ENCODE assay signal across 22 mouse cellular contexts in genomic region chr2:32420647-32421046, GRCm38 (mm10). TPM values are rescaled to one million over a fixed set of nuclear protein-coding genes. Genes with fewer than 3 reads are reported as not detected.
DNase-seq lines count a peak whose midpoint lies in the region; ATAC-seq and TF ChIP-seq lines count a peak whose summit lies in the region.
"Had no signal": no experiment of that assay in that cellular context is flagged by ENCODE, and none has a peak within 500 bp of the region (broad histone marks: within the 10 kb centered on the region; RNA-seq: fewer than 3 reads in every experiment).

No protein-coding gene starts in this region.

- TF ChIP-seq EP300 in heart, adult 2 months (IDR thresholded peaks at IDR 0.05; ENCODE audit: insufficient read depth, low read depth, low read length), result 0 out of 2 replicates have a peak, but pooled peaks have one; percentile 19

- peaks cover 7% of the 10 kb centered on the region; the same call in 1 of the 2 replicates for H3K36me3 ChIP-seq in heart, adult 2 months (ENCODE audit: control insufficient read depth, insufficient read depth, low read length)
- peaks cover 46% of the 10 kb centered on the region for H3K36me3 ChIP-seq in kidney, postnatal 0 days (ENCODE audit: insufficient read depth, low read length)
- peaks cover 61% of the 10 kb centered on the region for H3K36me3 ChIP-seq in midbrain, embryonic 10.5 days
- peaks cover 51% of the 10 kb centered on the region for H3K36me3 ChIP-seq in midbrain, embryonic 15.5 days (replicated peaks)

- no peaks in the 10 kb centered on the region for H3K27me3 ChIP-seq in heart, adult 2 months (ENCODE audit: control insufficient read depth, insufficient read depth, low read length)
- no peaks in the 10 kb centered on the region for H3K27me3 ChIP-seq in kidney, postnatal 0 days (ENCODE audit: insufficient read depth, low read length)
- H3K27me3 ChIP-seq in midbrain, embryonic 10.5 days (ENCODE audit: low read depth, poor library complexity, severe bottlenecking), result no peaks in the 10 kb centered on the region
- no peaks in the 10 kb centered on the region for H3K27me3 ChIP-seq in midbrain, embryonic 15.5 days (replicated peaks)
- H3K27me3 ChIP-seq: embryonic facial prominence, embryonic 13.5 days; forebrain, embryonic 12.5 days; heart, embryonic 15.5 days had no signal

- no peaks in the 10 kb centered on the region for H3K79me2 ChIP-seq in heart, adult 2 months (replicated peaks; ENCODE audit: control insufficient read depth, insufficient read depth, low read length)

- H3K27ac ChIP-seq in heart, adult 2 months, result no peak overlapping the region
- no peak overlapping the region for H3K27ac ChIP-seq in kidney, postnatal 0 days
- H3K27ac ChIP-seq in midbrain, embryonic 10.5 days (replicated peaks), result 0 out of 2 replicates have a peak overlapping the region, but pooled peaks have one; percentile 9
- no peak overlapping the region for H3K27ac ChIP-seq in midbrain, embryonic 15.5 days
- H3K27ac ChIP-seq: embryonic facial prominence, embryonic 13.5 days; forebrain, embryonic 12.5 days; heart, embryonic 15.5 days; hindbrain, embryonic 10.5 days; hindbrain, embryonic 14.5 days had no signal

- WGBS in heart, adult 2 months, result 82% methylated on average over 6 of the region's 6 CpGs
- WGBS in kidney, postnatal 0 days, result 76% methylated on average over 6 of the region's 6 CpGs
- 91% methylated on average over 6 of the region's 6 CpGs for WGBS in midbrain, embryonic 10.5 days
- WGBS in midbrain, embryonic 15.5 days, result 85% methylated on average over 6 of the region's 6 CpGs

- no peaks in the 10 kb centered on the region for H3K9me3 ChIP-seq in kidney, postnatal 0 days (replicated peaks; ENCODE audit: low read length)
- H3K9me3 ChIP-seq in midbrain, embryonic 10.5 days (replicated peaks), result no peaks in the 10 kb centered on the region
- no peaks in the 10 kb centered on the region for H3K9me3 ChIP-seq in midbrain, embryonic 15.5 days
- H3K9me3 ChIP-seq: embryonic facial prominence, embryonic 13.5 days; forebrain, embryonic 12.5 days; heart, embryonic 15.5 days; hindbrain, embryonic 10.5 days had no signal

- H3K4me3 ChIP-seq in heart, adult 2 months, result no peak overlapping the region
- H3K4me3 ChIP-seq in kidney, postnatal 0 days (replicated peaks; ENCODE audit: low read depth, low read length), result no peak overlapping the region
- no peak overlapping the region for H3K4me3 ChIP-seq in midbrain, embryonic 10.5 days
- no peak overlapping the region for H3K4me3 ChIP-seq in midbrain, embryonic 15.5 days
- H3K4me3 ChIP-seq: embryonic facial prominence, embryonic 13.5 days; forebrain, embryonic 12.5 days; heart, embryonic 15.5 days; hindbrain, embryonic 10.5 days had no signal

- TF ChIP-seq POLR2A in heart, adult 2 months (IDR thresholded peaks at IDR 0.05; ENCODE audit: insufficient read depth, low read depth, low read length), result no peak

- no peak for ATAC-seq in kidney, postnatal 0 days (replicated peaks; ENCODE audit: low FRiP score, low read depth)
- no peak for ATAC-seq in midbrain, embryonic 15.5 days (replicated peaks)
- ATAC-seq: forebrain, embryonic 16.5 days had no signal

- peak; percentile 61 for DNase-seq in gastrocnemius, adult 18-20 months (ENCODE audit: low spot score)
- DNase-seq in gastrocnemius, postnatal 10 days, result no peak
- DNase-seq in heart, adult 2 months, result no peak
- no peak for DNase-seq in heart, postnatal 4 days
- no peak for DNase-seq in kidney, postnatal 0 days (ENCODE audit: low spot score)
- DNase-seq in kidney, postnatal 4 days, result no peak
- no peak for DNase-seq in midbrain, embryonic 10.5 days (ENCODE audit: low spot score)
- DNase-seq: adrenal gland, postnatal 10 days; cerebellum, adult 18-20 months; cerebellum, adult 9-11 months; cerebellum, postnatal 36 days; heart, postnatal 14 days had no signal

- H3K9ac ChIP-seq in heart, adult 2 months (ENCODE audit: low read depth, low read length), result no peak overlapping the region
- H3K9ac ChIP-seq in kidney, postnatal 0 days (ENCODE audit: low read depth, low read length), result 0 out of 2 replicates have a peak overlapping the region, but pooled peaks have one; percentile 2
- no peak overlapping the region for H3K9ac ChIP-seq in midbrain, embryonic 15.5 days
- H3K9ac ChIP-seq: embryonic facial prominence, embryonic 13.5 days; forebrain, embryonic 12.5 days; heart, embryonic 15.5 days; hindbrain, embryonic 14.5 days had no signal

- TF ChIP-seq CTCF in heart, adult 2 months (IDR thresholded peaks at IDR 0.05), result no peak
- no peak for TF ChIP-seq CTCF in kidney, postnatal 0 days (IDR thresholded peaks at IDR 0.05; ENCODE audit: low read depth)

- H3K4me1 ChIP-seq in heart, adult 2 months (ENCODE audit: control insufficient read depth, insufficient read depth, low read length), result peaks cover 20% of the 10 kb centered on the region
- H3K4me1 ChIP-seq in kidney, postnatal 0 days (replicated peaks; ENCODE audit: insufficient read depth, low read length), result peaks cover 35% of the 10 kb centered on the region
- peaks cover 31% of the 10 kb centered on the region for H3K4me1 ChIP-seq in midbrain, embryonic 10.5 days
- peaks cover 24% of the 10 kb centered on the region for H3K4me1 ChIP-seq in midbrain, embryonic 15.5 days

- intact Hi-C loops in heart, adult 2 months (cut with DNase I), result loop anchor here (5.0 kb wide), 1 partner anchor 67 kb away; no protein-coding TSS in a partner anchor

- H3K4me2 ChIP-seq in kidney, postnatal 0 days (ENCODE audit: low read length), result no peak overlapping the region
- H3K4me2 ChIP-seq in midbrain, embryonic 15.5 days, result no peak overlapping the region
- H3K4me2 ChIP-seq: embryonic facial prominence, embryonic 13.5 days; forebrain, embryonic 12.5 days; heart, embryonic 11.5 days; heart, embryonic 15.5 days; hindbrain, embryonic 14.5 days had no signal

RNA-seq across cellular contexts. Expression of gene Ptges2, which starts 25.0 kb away (rescaled TPM):
- total RNA-seq in gastrocnemius, adult 18-20 months (2021), result 10 to 100 TPM; 37.1 to 43.0 TPM
- 10 to 100 TPM; 38.1 to 40.7 TPM for total RNA-seq in gastrocnemius, postnatal 10 days (2021)
- total RNA-seq in heart, adult 2 months (2021), result 10 to 100 TPM; 58.6 to 68.2 TPM
- 68.8 and 98.5 TPM in 2 replicates for polyA plus RNA-seq in heart, adult 2 months (2012; rRNA removed)
- 10 to 100 TPM; 59.7 to 60.2 TPM for total RNA-seq in heart, postnatal 4 days (2021)
- 44.1 and 44.8 TPM in 2 replicates for polyA plus RNA-seq in kidney, postnatal 0 days (2015; fragmentation: Nextera tagmentation; extraction: Ambion mirVana)
- 26.2 and 28.8 TPM in 2 replicates for polyA plus RNA-seq in midbrain, embryonic 10.5 days (2016; fragmentation: Nextera tagmentation; extraction: Ambion mirVana)
- 51.3 and 54.2 TPM in 2 replicates for polyA plus RNA-seq in midbrain, embryonic 15.5 days (2015; fragmentation: Nextera tagmentation; extraction: Ambion mirVana)

RNA-seq across cellular contexts. Expression of gene Naif1, which starts 29.6 kb away (rescaled TPM):
- 1 to 10 TPM; 2.6 to 3.0 TPM for total RNA-seq in gastrocnemius, adult 18-20 months (2021)
- total RNA-seq in gastrocnemius, postnatal 10 days (2021), result 1 to 10 TPM; 3.0 to 3.1 TPM
- 1 to 10 TPM; 2.8 to 3.4 TPM for total RNA-seq in heart, adult 2 months (2021)
- 3.7 and 4.6 TPM in 2 replicates for polyA plus RNA-seq in heart, adult 2 months (2012; rRNA removed)
- total RNA-seq in heart, postnatal 4 days (2021), result 1 to 10 TPM; 3.5 to 3.6 TPM
- polyA plus RNA-seq in kidney, postnatal 0 days (2015; fragmentation: Nextera tagmentation; extraction: Ambion mirVana), result 4.7 TPM in 2 replicates
- 5.9 and 6.4 TPM in 2 replicates for polyA plus RNA-seq in midbrain, embryonic 10.5 days (2016; fragmentation: Nextera tagmentation; extraction: Ambion mirVana)
- 5.7 and 5.9 TPM in 2 replicates for polyA plus RNA-seq in midbrain, embryonic 15.5 days (2015; fragmentation: Nextera tagmentation; extraction: Ambion mirVana)

RNA-seq across cellular contexts. Expression of gene Slc25a25, which starts 30.6 kb away (rescaled TPM):
- total RNA-seq in gastrocnemius, adult 18-20 months (2021), result 100 to 1,000 TPM in 1 of 2 experiments, 10 to 100 TPM in 1; 47.6 to 217 TPM
- total RNA-seq in gastrocnemius, postnatal 10 days (2021), result 10 to 100 TPM; 16.1 to 31.1 TPM
- total RNA-seq in heart, adult 2 months (2021), result 10 to 100 TPM in 1 of 2 experiments, 1 to 10 TPM in 1; 8.5 to 10.1 TPM
- polyA plus RNA-seq in heart, adult 2 months (2012; rRNA removed), result 5.7 and 7.3 TPM in 2 replicates
- total RNA-seq in heart, postnatal 4 days (2021), result 10 to 100 TPM; 16.4 to 22.2 TPM
- polyA plus RNA-seq in kidney, postnatal 0 days (2015; fragmentation: Nextera tagmentation; extraction: Ambion mirVana), result 15.0 and 16.9 TPM in 2 replicates
- polyA plus RNA-seq in midbrain, embryonic 10.5 days (2016; fragmentation: Nextera tagmentation; extraction: Ambion mirVana), result 29.2 and 35.7 TPM in 2 replicates
- polyA plus RNA-seq in midbrain, embryonic 15.5 days (2015; fragmentation: Nextera tagmentation; extraction: Ambion mirVana), result 55.3 and 60.1 TPM in 2 replicates

RNA-seq across cellular contexts. Expression of gene Lcn2, which starts 32.6 kb away (rescaled TPM):
- total RNA-seq in gastrocnemius, adult 18-20 months (2021), result 1 to 10 TPM; 1.4 to 4.8 TPM
- total RNA-seq in gastrocnemius, postnatal 10 days (2021), result 1 to 10 TPM; 3.5 to 6.7 TPM
- 1 to 10 TPM; 4.1 to 6.9 TPM for total RNA-seq in heart, adult 2 months (2021)
- polyA plus RNA-seq in heart, adult 2 months (2012; rRNA removed), result 6.6 and 11.3 TPM in 2 replicates
- total RNA-seq in heart, postnatal 4 days (2021), result 1 to 10 TPM; 3.1 to 3.4 TPM
- 43.5 and 50.3 TPM in 2 replicates for polyA plus RNA-seq in kidney, postnatal 0 days (2015; fragmentation: Nextera tagmentation; extraction: Ambion mirVana)
- polyA plus RNA-seq in midbrain, embryonic 10.5 days (2016; fragmentation: Nextera tagmentation; extraction: Ambion mirVana), result 0.20 TPM in 1 of 2 replicates, not detected in the other
- 0.44 and 0.83 TPM in 2 replicates for polyA plus RNA-seq in midbrain, embryonic 15.5 days (2015; fragmentation: Nextera tagmentation; extraction: Ambion mirVana)
- total RNA-seq: MEL had no signal
- polyA plus RNA-seq: C2C12; forebrain, embryonic 16.5 days; hindbrain, embryonic 10.5 days had no signal

RNA-seq across cellular contexts. Expression of gene 1110008P14Rik, which starts 38.9 kb away (rescaled TPM):
- 10 to 100 TPM; 42.6 to 47.1 TPM for total RNA-seq in gastrocnemius, adult 18-20 months (2021)
- total RNA-seq in gastrocnemius, postnatal 10 days (2021), result 10 to 100 TPM; 52.6 to 53.7 TPM
- total RNA-seq in heart, adult 2 months (2021), result 10 to 100 TPM; 39.6 to 44.8 TPM
- 129 and 132 TPM in 2 replicates for polyA plus RNA-seq in heart, adult 2 months (2012; rRNA removed)
- 10 to 100 TPM; 43.7 to 47.6 TPM for total RNA-seq in heart, postnatal 4 days (2021)
- polyA plus RNA-seq in kidney, postnatal 0 days (2015; fragmentation: Nextera tagmentation; extraction: Ambion mirVana), result 87.0 and 96.8 TPM in 2 replicates
- 39.4 and 44.3 TPM in 2 replicates for polyA plus RNA-seq in midbrain, embryonic 10.5 days (2016; fragmentation: Nextera tagmentation; extraction: Ambion mirVana)
- 116 and 117 TPM in 2 replicates for polyA plus RNA-seq in midbrain, embryonic 15.5 days (2015; fragmentation: Nextera tagmentation; extraction: Ambion mirVana)
